Mouse (Mus musculus): ENCODE measurements around the gene Trh. TPM values are rescaled to one million over a fixed set of nuclear protein-coding genes. Genes with fewer than 3 reads are reported as not detected.
A peak's percentile ranks its signal among the peaks of the same experiment; 100 is the strongest.

The Trh gene
- total RNA-seq, 2 experiments from 2014 or later, result 2.5 to 4.3 TPM

- intact Hi-C loops (cut with DNase I), result no loop called here
- DNase-seq, result no peak
Observed at GRCm38 (mm10) chr6:92229103-92229502, 15.3 kb downstream of the Trh start.

GRCm38 (mm10) chr6:92224981-92225380 lies 19.5 kb downstream of the Trh start:
- intact Hi-C loops (cut with DNase I), result no loop called here
- no peak for DNase-seq

GRCm38 (mm10) chr6:92222021-92222420 lies 22.4 kb downstream of the Trh start:
- DNase-seq, result no peak
- intact Hi-C loops (cut with DNase I), result no loop called here

- DNase-seq, result no peak
- intact Hi-C loops (cut with DNase I), result no loop called here
Observed at GRCm38 (mm10) chr6:92221604-92222003, 22.8 kb downstream of the Trh start.

- intact Hi-C loops (cut with DNase I), result loop anchor here (2.0 kb wide), 1 partner anchor 49 kb away; no protein-coding TSS in a partner anchor
- DNase-seq, result peak; percentile 43
Observed at GRCm38 (mm10) chr6:92219445-92219844, 25.0 kb downstream of the Trh start.

- peak; percentile 91 for DNase-seq
- intact Hi-C loops (cut with DNase I), result no loop called here
Observed at GRCm38 (mm10) chr6:92214773-92215449, 29.5 kb downstream of the Trh start, which contains the start of gene Rbsn. TSS of gene Rbsn (minus strand) at chr6:92214925.

- intact Hi-C loops (cut with DNase I), result no loop called here
- no peak for DNase-seq
Observed at GRCm38 (mm10) chr6:92214055-92214772, 30.2 kb downstream of the Trh start.

- DNase-seq, result no peak
- intact Hi-C loops (cut with DNase I), result no loop called here
Observed at GRCm38 (mm10) chr6:92199414-92199813, 45.0 kb downstream of the Trh start.

Other genes with a start within 250 kb of the Trh start
- 100 to 1,000 TPM in 1 of 2 experiments, 10 to 100 TPM in 1; 95.9 to 100 TPM for gene Nr2c2, start 153.3 kb downstream of the Trh start, total RNA-seq (2021)
- 10 to 100 TPM; 35.2 to 37.3 TPM for gene Mrps25, start 60.6 kb downstream of the Trh start, total RNA-seq (2021)
- 10 to 100 TPM; 32.0 to 40.9 TPM for gene Rbsn, start 29.7 kb downstream of the Trh start, total RNA-seq (2021)